Mouse (Mus musculus) ES-Bruce4 (cell line): ENCODE results near the gene Fuk. TPM values are rescaled to one million over a fixed set of nuclear protein-coding genes. Genes with fewer than 3 reads are reported as not detected.

ENCODE experiments used
- H3K27ac ChIP-seq: 2 replicates; pipeline ENCODE4 v1.5.1; 2012; ENCODE audit warnings: low read length, inconsistent platforms; ENCODE audit not compliant: insufficient read depth
- H3K27me3 ChIP-seq: 2 replicates; pipeline ENCODE4 v1.6.1; 2012; ENCODE audit warnings: mild to moderate bottlenecking, low read length, inconsistent platforms; ENCODE audit not compliant: control insufficient read depth, poor library complexity, insufficient read depth, severe bottlenecking
- H3K36me3 ChIP-seq: 2 replicates; pipeline ENCODE4 v1.6.1; 2012; ENCODE audit warnings: inconsistent platforms, mild to moderate bottlenecking, low read length, moderate library complexity; ENCODE audit not compliant: control insufficient read depth, poor library complexity, insufficient read depth, severe bottlenecking
- H3K4me1 ChIP-seq: one replicate; pipeline ENCODE4 v1.8.1; 2011; ENCODE audit warnings: low read length; ENCODE audit not compliant: control insufficient read depth, insufficient read depth
- H3K4me3 ChIP-seq: 2 replicates; pipeline ENCODE4 v1.5.1; 2011; ENCODE audit warnings: low read depth, mild to moderate bottlenecking, low read length
- H3K9ac ChIP-seq: 2 replicates; pipeline ENCODE4 v1.6.1; 2012; ENCODE audit warnings: low read depth, mild to moderate bottlenecking, inconsistent platforms; ENCODE audit not compliant: poor library complexity, severe bottlenecking
- H3K9me3 ChIP-seq: replicated peaks from 2 replicates; pipeline ENCODE4 v1.6.1; 2012; ENCODE audit warnings: mild to moderate bottlenecking, low read length, inconsistent platforms; ENCODE audit not compliant: control insufficient read depth, poor library complexity, insufficient read depth, severe bottlenecking
- CTCF ChIP-seq: IDR thresholded peaks from one replicate; pipeline ENCODE4 v1.8.1; 2011; ENCODE audit warnings: low read depth, low read length
- EP300 ChIP-seq: IDR thresholded peaks from 2 replicates; pipeline ENCODE4 v1.6.1; 2011; ENCODE audit warnings: low read depth, low read length; ENCODE audit not compliant: insufficient read depth
- POLR2A ChIP-seq: IDR thresholded peaks from one replicate; pipeline ENCODE4 v1.8.1; 2011; ENCODE audit warnings: low read length; ENCODE audit not compliant: insufficient read depth
- polyA plus RNA-seq: library from polyadenylated mRNA; stranded (reverse); fragments of >200 nt; gene quantifications from 2 replicates; pipeline ENCODE4 v1.2.4, GENCODE M21; 2011; ENCODE audit warnings: low read depth; ENCODE audit not compliant: missing spikeins, insufficient read depth, insufficient read length

Gene Fuk
- polyA plus RNA-seq, 1 experiment = 14.8 TPM

DNA sequence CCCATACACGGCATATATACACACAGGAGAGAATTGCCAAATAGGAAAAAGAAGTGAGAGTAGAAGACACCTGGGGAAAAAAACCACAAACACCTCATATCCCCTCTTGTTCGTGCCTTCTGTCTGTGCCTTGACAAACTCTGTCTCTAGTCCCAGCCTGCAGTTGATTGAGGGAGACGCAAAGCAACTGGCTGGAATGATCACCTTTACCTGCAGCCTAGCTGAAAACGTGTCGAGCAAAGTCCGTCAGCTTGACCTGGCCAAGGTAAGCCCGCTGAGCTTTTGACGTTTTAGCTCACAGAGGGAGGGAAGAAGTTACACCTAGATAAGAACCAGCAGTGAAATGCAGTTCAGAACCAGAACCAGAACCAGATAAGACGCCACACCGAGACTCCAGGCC is 51.1 kb downstream of the Fuk start:
- Histone ChIP-seq H3K4me1 (no peaks in the 10 kb centered on the region), H3K27me3 (no peaks in the 10 kb centered on the region), H3K27ac (no peak overlapping the region), H3K9me3 (no peaks in the 10 kb centered on the region), H3K4me3 (no peak overlapping the region), H3K36me3 (peaks cover 57% of the 10 kb centered on the region), H3K9ac (no peak overlapping the region)
- TF ChIP-seq POLR2A = no peak
- no peak for TF ChIP-seq EP300
- no peak for TF ChIP-seq CTCF

GRCm38 (mm10) chr8:110847645-110848495 is 54.4 kb downstream of the Fuk start:
- Histone ChIP-seq H3K36me3 (peaks cover 54% of the 10 kb centered on the region), H3K4me1 (no peaks in the 10 kb centered on the region), H3K27ac (no peak overlapping the region), H3K27me3 (no peaks in the 10 kb centered on the region), H3K4me3 (no peak overlapping the region), H3K9ac (peak overlapping the region; percentile 78), H3K9me3 (no peaks in the 10 kb centered on the region)
- no peak for TF ChIP-seq EP300
- TF ChIP-seq CTCF = no peak
- no peak for TF ChIP-seq POLR2A

DNA sequence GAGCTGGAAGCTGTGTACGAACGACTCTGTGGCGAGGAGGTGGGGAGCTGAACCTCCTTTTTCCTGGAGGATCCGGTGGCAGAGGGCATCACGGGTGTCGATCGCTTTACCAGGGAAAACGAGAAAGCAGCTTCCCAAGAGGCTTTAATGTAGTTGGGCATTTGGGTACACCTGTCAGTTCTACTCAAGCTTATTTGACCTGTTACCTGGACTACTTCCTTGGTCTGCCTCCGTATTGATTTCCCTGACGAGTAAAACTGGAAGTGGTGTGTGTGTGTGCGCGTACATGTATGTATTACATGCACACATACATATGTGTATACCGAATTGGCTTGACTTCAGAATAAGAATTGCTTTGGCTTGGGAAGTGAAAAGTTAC is 55.1 kb downstream of the Fuk start:
- H3K9me3 ChIP-seq = no peaks in the 10 kb centered on the region
- peak overlapping the region; percentile 78 for H3K9ac ChIP-seq
- no peak for TF ChIP-seq CTCF
- no peak for TF ChIP-seq EP300
- no peak for TF ChIP-seq POLR2A
- H3K27me3 ChIP-seq = no peaks in the 10 kb centered on the region
- H3K36me3 ChIP-seq = peaks cover 54% of the 10 kb centered on the region
- H3K4me3 ChIP-seq = peak overlapping the region; percentile 90
- H3K4me1 ChIP-seq = no peaks in the 10 kb centered on the region
- 0 out of 2 replicates have a peak overlapping the region, but pooled peaks have one; percentile 3 for H3K27ac ChIP-seq

- H3K27ac ChIP-seq = peak within 1 kb of the TSS; percentile 52
- H3K27me3 ChIP-seq = no peaks in the 10 kb centered on the region
- H3K36me3 ChIP-seq = peaks cover 53% of the 10 kb centered on the region
- peak within 1 kb of the TSS; percentile 90 for H3K4me3 ChIP-seq
- H3K9me3 ChIP-seq = no peaks in the 10 kb centered on the region
- TF ChIP-seq CTCF (no peak), POLR2A (peak; percentile 61)
- peak within 1 kb of the TSS; percentile 83 for H3K9ac ChIP-seq
- H3K4me1 ChIP-seq = peaks cover 1% of the 10 kb centered on the region
These were observed 55.7 kb downstream of the Fuk start, which contains the start of the genes Cog4 and Sf3b3 for GRCm38 (mm10) chr8:110846405-110847170. TSS of gene Cog4 (plus strand) at chr8:110846600. TSS of gene Sf3b3 (minus strand) at chr8:110846787.

GRCm38 (mm10) chr8:110845821-110846404 is 56.4 kb downstream of the Fuk start:
- H3K9ac ChIP-seq = peak overlapping the region; percentile 83
- peak overlapping the region; percentile 52 for H3K27ac ChIP-seq
- no peaks in the 10 kb centered on the region for H3K9me3 ChIP-seq
- H3K4me1 ChIP-seq = peaks cover 1% of the 10 kb centered on the region
- peaks cover 54% of the 10 kb centered on the region for H3K36me3 ChIP-seq
- H3K27me3 ChIP-seq = no peaks in the 10 kb centered on the region
- peak overlapping the region; percentile 88 for H3K4me3 ChIP-seq
- TF ChIP-seq EP300 = no peak
- TF ChIP-seq CTCF = no peak
- no peak for TF ChIP-seq POLR2A
